Mouse (Mus musculus): Measurements from ENCODE around the gene Zfp462.

GRCm38 (mm10) chr4:54932668-54933067 is 12.2 kb upstream of the Zfp462 start:
- TF ChIP-seq ZNF384 (IDR thresholded peaks at IDR 0.05; ENCODE audit: low read depth, low read length), result no peak
- no peak for TF ChIP-seq MAFK (IDR thresholded peaks at IDR 0.05; ENCODE audit: insufficient read depth, low read depth, low read length)

All from ES-E14 (cell line).